Mouse (Mus musculus) left cerebral cortex, adult 2 months (tissue): ENCODE measurements at regions not wholly inside any gene's neighbourhood (a gene's known extent, or its start where the extent isn't known, plus 50 kb on each side); places are given as distances from the start of the nearest gene placed in this dataset.

ENCODE experiments used
- DNase-seq, 2 experiments: peaks; one replicate each; pipeline ENCODE4 v3.0.0; 2021 to 2022; ENCODE audit warnings: low spot score in 2 of 2, mixed read lengths in 1 of 2; ENCODE audit errors: extremely low spot score in 1 of 2
- H3K27ac ChIP-seq: fragments of 200-600 bp; 2 replicates; pipeline ENCODE4 v1.8.1; 2022
- H3K4me3 ChIP-seq: fragments of 200-600 bp; 2 replicates; pipeline ENCODE4 v1.8.1; 2022
- CTCF ChIP-seq: fragments of 200-600 bp; IDR thresholded peaks from 2 replicates; pipeline ENCODE4 v1.8.1; 2022; ENCODE audit warnings: antibody characterized with exemption, mild to moderate bottlenecking, moderate library complexity
- intact Hi-C: fragments of 180-260 bp; cut with DNase I; formaldehyde crosslinking; loops from one replicate; pipeline ENCODE4 v1.15.1; 2025

DNA sequence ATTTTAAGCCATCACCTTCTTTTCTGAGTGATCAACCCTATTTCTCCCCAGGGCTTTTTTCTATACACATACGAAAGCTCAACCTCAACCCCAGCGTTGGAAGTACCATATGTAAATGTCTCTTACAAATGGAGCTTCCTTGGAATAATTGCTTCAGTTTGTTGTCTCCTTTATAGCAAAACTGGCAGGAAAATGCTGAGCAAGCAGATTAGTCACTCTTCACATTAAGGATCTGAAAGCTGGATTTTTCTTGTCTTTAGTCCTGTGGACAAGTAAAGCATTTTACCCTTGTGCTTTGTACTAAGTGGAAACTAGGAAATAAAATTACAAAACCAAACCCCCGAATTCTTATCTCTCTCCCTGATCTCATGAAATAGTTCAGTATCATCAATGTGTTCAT is 145.8 kb downstream of the Etaa1 start:
- no peak for DNase-seq
- TF ChIP-seq CTCF, result no peak
- intact Hi-C loops, result no loop called here
- Histone ChIP-seq H3K27ac (no peak overlapping the region), H3K4me3 (no peak overlapping the region)

DNA sequence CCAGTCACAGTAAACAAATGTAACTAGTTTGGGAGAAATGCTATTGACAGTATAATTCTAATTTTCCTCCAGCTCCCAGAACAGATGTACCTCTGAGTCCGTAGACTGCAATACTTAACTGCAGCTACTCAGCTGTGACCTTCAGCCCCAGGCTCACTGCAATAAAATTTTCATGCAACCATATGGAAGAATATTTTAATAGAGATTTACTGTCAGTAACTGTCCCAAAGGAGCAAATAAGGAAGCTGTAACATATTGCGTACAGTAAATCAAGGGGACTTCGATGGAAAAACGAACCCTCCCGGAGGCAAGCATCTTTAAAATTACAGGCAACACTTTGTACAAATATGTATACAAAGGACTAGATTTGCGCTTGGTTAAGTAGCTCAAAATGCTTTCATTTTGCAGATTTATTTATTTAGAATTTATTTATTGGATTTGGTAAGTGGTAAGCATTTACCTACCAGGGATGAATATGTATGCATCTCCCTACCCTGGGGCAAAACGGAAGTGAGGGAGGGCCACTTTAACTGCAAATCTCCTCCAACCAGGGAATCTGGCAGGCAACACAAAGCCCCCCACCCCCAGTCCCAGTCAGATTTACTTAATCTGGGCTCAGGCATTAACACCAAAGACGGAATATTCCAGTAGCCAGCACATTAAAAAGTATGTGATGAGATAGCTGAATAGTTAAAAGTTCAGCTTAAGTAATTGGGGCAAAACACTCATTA is 141.7 kb downstream of the Etaa1 start:
- intact Hi-C loops, result no loop called here
- H3K27ac ChIP-seq, result no peak overlapping the region
- H3K4me3 ChIP-seq, result no peak overlapping the region
- TF ChIP-seq CTCF, result no peak
- no peak for DNase-seq

DNA sequence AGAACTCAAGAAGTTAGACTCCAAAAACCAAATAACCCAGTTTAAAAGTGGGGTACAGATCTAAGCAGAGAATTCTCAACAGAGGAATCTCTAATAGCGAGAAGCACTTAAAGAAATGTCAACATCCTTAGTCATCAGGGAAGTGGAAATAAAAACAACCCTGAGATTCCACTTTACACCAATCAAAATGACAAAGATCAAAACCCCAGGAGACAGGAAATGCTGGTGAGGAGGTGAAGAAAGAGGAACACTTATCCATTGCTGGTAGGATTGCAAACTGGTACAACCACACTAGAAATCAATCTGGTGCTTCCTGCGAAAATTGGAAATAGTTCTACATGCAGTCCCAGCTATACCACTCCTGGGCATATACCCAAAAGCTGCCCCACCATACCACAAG is 111.0 kb downstream of the Etaa1 start:
- no peak overlapping the region for H3K27ac ChIP-seq
- no peak for DNase-seq
- TF ChIP-seq CTCF, result no peak
- intact Hi-C loops, result no loop called here
- no peak overlapping the region for H3K4me3 ChIP-seq

DNA sequence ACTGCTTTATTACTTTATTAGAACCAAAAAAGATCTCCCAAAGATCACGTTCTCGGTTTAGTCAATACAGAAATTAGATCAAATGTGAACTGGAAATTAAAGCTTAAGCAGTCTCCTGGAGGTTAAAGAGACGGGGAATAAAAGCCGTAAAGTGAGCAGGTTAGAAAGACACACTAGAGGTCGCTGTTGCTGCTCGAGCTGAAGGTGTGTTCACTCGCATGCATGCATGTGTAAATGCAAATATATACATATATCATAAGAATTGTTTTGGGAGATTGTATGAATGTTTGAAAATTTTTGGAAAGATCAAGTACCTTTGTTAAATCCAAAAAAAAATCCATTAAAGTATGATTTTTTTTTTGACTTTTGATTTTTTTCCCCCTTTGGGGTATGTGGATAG is 101.3 kb downstream of the Etaa1 start:
- Histone ChIP-seq H3K27ac (no peak overlapping the region), H3K4me3 (no peak overlapping the region)
- peak; percentile 15 for DNase-seq
- intact Hi-C loops, result loop anchor here (5.0 to 10.0 kb wide), 2 partner anchors 1170 to 1912 kb away; no protein-coding TSS in a partner anchor
- TF ChIP-seq CTCF, result peak; percentile 71

DNA sequence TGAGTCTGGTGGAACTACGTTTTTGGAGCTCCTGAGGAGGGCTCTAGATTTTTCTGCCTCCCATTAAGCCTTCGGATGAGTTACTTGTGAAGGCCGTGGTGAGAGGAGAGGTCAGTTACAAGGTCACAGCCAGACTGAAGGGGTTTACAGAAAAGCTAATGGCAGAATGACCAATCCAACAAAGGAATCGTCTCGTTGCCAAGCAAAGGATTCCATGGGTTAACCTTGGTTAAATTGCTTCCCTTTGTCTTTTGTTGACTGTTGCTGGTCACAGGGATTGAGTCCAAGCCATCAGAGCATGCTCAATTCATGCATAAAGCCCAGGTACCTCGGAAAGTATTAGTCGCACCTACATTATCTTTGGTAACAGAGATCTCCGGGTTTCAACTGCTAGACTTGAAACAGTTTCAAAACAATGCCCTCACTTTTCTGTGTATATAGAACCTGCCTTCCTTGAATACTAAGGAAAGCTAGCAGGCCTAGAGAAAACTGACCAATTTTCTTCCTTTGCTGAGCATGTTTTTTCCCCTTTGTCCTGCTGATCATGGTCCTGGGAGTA is 100.3 kb downstream of the Etaa1 start:
- no peak for DNase-seq
- Histone ChIP-seq H3K27ac (no peak overlapping the region), H3K4me3 (no peak overlapping the region)
- no peak for TF ChIP-seq CTCF
- intact Hi-C loops, result loop anchor here (5.0 to 10.0 kb wide), 2 partner anchors 1169 to 1911 kb away; no protein-coding TSS in a partner anchor

DNA sequence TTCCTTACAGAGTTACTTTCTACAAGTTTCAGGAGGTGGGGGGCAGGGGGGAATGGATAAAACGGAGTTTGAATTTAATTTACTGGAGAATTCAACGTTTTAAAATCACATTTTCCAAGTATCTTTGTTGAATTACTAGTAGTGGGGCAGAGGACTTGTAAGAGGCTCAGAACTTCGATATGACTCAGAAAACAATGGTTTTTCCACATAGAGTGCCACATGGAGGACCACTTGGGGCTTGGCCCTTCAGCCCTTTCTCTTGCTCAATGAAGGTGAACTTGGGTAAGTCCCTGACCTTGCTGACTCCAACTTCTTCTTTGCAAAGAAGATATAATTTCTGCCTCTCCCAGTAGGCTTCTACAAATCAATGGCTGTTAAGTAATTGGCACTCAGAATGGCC is 99.8 kb downstream of the Etaa1 start:
- DNase-seq, result no peak
- no peak for TF ChIP-seq CTCF
- H3K4me3 ChIP-seq, result no peak overlapping the region
- H3K27ac ChIP-seq, result no peak overlapping the region
- intact Hi-C loops, result loop anchor here (5.0 to 10.0 kb wide), 2 partner anchors 1168 to 1911 kb away; no protein-coding TSS in a partner anchor

DNA sequence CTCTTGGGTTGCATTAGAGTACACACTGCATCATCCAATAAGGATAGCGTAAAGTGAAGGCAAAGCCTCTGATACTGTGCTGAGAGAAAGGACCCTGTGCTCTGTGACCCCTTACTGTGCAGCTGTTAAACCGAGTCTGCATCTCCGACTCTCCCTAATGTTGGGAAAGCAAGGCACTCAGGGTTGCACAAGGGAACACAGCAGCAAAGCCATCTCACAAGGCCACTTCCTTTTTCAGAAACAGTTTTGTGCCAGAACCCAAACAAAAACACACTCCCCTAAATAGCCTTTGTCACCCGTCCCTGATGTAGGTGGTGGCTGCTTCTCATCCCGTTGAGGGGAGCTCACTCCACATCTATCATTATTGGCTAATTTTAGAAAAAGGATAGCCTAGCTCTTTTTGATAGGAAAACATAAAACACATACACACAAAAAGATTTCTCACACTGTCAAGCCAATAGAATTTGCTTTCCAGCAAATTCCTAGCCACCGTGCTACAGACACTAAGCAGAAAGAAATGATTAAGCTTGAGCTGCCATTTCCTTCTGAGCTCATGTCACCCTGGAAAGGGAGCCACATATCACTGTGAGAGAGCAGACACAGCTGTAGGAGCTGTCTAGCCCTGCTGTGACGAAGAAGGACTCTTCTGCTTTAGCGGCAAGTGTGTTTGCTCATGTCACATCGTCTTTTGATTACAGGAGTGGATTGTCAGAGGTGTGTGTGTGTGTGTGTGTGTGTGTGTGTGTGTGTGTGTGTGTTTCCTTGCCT is 94.1 kb downstream of the Etaa1 start:
- no peak for DNase-seq
- no peak for TF ChIP-seq CTCF
- intact Hi-C loops, result loop anchor here (10.0 kb wide), 1 partner anchor 1905 kb away; no protein-coding TSS in a partner anchor

DNA sequence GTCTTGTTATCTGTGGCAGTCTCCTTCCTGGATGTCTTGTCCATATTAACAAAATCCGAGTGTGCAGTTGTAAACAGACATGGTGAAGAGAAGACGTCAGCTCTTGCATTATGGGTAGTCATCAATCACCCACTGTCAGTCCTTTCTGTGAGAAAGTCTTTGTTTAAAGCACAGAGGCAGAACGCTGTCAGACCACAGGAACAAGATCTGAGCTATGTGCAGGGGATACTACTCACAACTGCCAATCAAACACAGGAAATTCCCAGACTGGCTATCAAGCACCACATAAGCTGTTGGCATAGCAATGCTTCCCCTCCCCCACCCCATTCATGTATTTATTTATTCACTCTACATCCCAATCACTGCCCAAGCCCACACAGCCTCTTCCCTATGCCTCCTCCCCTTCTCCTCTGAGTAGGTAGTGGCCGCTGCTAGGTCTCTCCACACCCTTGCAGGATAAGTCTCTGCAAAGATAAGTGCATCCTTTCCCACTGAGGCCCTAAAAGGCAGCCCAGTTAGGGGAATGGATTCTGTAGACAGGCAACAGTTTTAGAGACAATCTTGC is 88.8 kb downstream of the Etaa1 start:
- Histone ChIP-seq H3K4me3 (no peak overlapping the region), H3K27ac (no peak overlapping the region)
- no peak for TF ChIP-seq CTCF
- intact Hi-C loops, result no loop called here
- DNase-seq, result no peak

More for the DNA sequence above, 94.1 kb downstream of the Etaa1 start:
- no peak overlapping the region for H3K4me3 ChIP-seq
- no peak overlapping the region for H3K27ac ChIP-seq

DNA sequence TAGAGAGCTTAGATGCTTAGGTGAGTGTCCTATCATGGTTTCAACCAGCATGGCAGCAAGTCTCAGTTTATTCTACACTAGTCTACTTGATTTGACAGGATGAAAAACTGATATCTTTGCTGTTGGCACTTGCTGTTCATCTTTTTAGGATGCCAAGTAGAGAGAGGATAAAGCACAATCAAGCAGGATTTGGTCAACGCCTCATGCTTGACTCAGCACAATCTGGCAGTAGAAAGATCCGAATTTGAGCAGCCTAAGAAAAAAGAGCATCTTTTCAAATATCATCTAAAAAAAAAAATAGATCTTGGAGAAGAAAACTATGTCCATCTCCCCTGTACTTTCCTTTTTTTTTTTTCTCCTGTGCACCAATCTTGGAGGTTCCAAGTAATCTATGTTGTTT is 83.0 kb downstream of the Etaa1 start:
- Histone ChIP-seq H3K27ac (no peak overlapping the region), H3K4me3 (no peak overlapping the region)
- DNase-seq, result no peak
- TF ChIP-seq CTCF, result no peak
- intact Hi-C loops, result no loop called here

DNA sequence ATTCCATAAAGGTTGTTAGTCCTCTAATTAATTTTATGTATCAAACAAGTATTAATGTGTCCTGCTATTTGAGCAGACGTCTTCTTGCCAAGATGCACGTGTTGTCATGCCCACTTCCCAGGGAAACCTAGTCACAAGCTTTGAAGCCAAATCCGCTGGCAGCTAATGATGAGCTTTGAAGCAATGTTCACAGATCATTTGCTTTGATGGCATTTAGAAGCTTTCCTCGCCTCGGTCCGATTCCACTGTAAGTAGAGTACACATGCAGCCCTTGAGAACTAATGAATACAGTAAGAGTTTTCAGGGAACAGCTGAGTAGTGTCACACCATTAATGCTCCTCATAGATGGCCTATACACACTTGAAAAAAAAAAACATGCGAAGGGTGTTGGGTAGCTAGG is 81.8 kb downstream of the Etaa1 start:
- DNase-seq, result no peak
- Histone ChIP-seq H3K4me3 (no peak overlapping the region), H3K27ac (no peak overlapping the region)
- intact Hi-C loops, result no loop called here
- no peak for TF ChIP-seq CTCF

DNA sequence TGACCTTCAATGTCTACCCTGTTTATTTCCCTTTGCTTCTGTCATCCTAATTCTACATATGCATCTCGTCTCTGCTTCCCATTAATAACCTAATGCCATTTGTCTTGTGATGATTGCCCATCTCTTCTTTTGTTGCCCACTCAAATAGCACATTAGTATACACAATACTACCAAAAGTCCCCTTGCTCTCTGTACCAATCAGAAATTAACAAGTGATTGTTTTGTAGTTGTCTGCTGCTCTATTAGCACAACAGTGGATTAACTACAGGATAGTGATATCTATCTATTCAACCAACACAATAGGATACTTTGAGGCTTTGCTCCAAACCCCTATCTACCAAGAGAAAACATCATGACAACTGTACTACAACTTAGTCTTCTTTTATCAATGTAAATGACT is 70.4 kb downstream of the Etaa1 start:
- Histone ChIP-seq H3K27ac (no peak overlapping the region), H3K4me3 (no peak overlapping the region)
- TF ChIP-seq CTCF, result no peak
- intact Hi-C loops, result no loop called here
- DNase-seq, result no peak
